Mouse (Mus musculus) intestine, embryonic 15.5 days (tissue): ENCODE data around the gene Cep55. TPM values are rescaled to one million over a fixed set of nuclear protein-coding genes. Genes with fewer than 3 reads are reported as not detected.
A peak's percentile ranks its signal among the peaks of the same experiment; 100 is the strongest.

Experiments
- ATAC-seq: fragments of 200-750 bp; cut with Nextera tagmentation; 2 replicates; pipeline ENCODE4 v1.8.0; 2017; ENCODE audit warnings: moderate TSS enrichment, moderate library complexity
- H3K27ac ChIP-seq: fragments of 300-500 bp; sonication (generic); 2 replicates; pipeline ENCODE4 v1.5.1; 2015; ENCODE audit warnings: mild to moderate bottlenecking, inconsistent platforms
- H3K27me3 ChIP-seq: fragments of 300-500 bp; sonication (generic); replicated peaks from 2 replicates; pipeline ENCODE4 v1.6.1; 2015; ENCODE audit warnings: inconsistent platforms
- H3K36me3 ChIP-seq: fragments of 300-500 bp; sonication (generic); 2 replicates; pipeline ENCODE4 v1.6.1; 2015; ENCODE audit warnings: inconsistent platforms
- H3K4me1 ChIP-seq: fragments of 300-500 bp; sonication (generic); replicated peaks from 2 replicates; pipeline ENCODE4 v1.6.1; 2015; ENCODE audit warnings: inconsistent platforms
- H3K4me2 ChIP-seq: fragments of 300-500 bp; sonication (generic); replicated peaks from 2 replicates; pipeline ENCODE4 v1.6.1; 2015; ENCODE audit warnings: mild to moderate bottlenecking, inconsistent platforms
- H3K4me3 ChIP-seq: fragments of 300-500 bp; sonication (generic); replicated peaks from 2 replicates; pipeline ENCODE4 v1.5.1; 2015; ENCODE audit warnings: inconsistent platforms
- H3K9ac ChIP-seq: fragments of 300-500 bp; sonication (generic); 2 replicates; pipeline ENCODE4 v1.6.1; 2015; ENCODE audit warnings: inconsistent platforms
- H3K9me3 ChIP-seq: fragments of 300-500 bp; sonication (generic); 2 replicates; pipeline ENCODE4 v1.6.1; 2016; ENCODE audit warnings: inconsistent platforms
- WGBS: fragments of 180-500 bp; shearing (Covaris S2); methylation state at CpG from one replicate; pipeline ENCODE4 v1.1.7; 2015; 5-methylcytosine and 5-hydroxymethylcytosine counted together
- polyA plus RNA-seq: library from polyadenylated mRNA; unstranded; fragments of >200 nt; fragmentation: Nextera tagmentation; extraction: Ambion mirVana; gene quantifications from 2 replicates; pipeline ENCODE4 v1.2.1, GENCODE M21; 2015

The Cep55 gene
- 23.7 and 28.9 TPM in 2 replicates for polyA plus RNA-seq

- ATAC-seq: peak; percentile 96
- 0 out of 2 replicates have a peak, but pooled peaks cover 4% of the 10 kb centered on the region for H3K4me1 ChIP-seq
- H3K36me3 ChIP-seq: 0 out of 2 replicates have a peak, but pooled peaks cover 2% of the 10 kb centered on the region
- peak within 1 kb of the TSS; percentile 82 for H3K4me3 ChIP-seq
- peak within 1 kb of the TSS; percentile 73 for H3K9ac ChIP-seq
- H3K27me3 ChIP-seq: no peaks in the 10 kb centered on the region
- H3K27ac ChIP-seq: peak within 1 kb of the TSS; percentile 70
- peak within 1 kb of the TSS; percentile 82 for H3K4me2 ChIP-seq
- WGBS: under 1% methylated on average over 36 of the region's 36 CpGs
- no peaks in the 10 kb centered on the region for H3K9me3 ChIP-seq
Measured at GRCm38 (mm10) chr19:38054720-38055192, at the start of gene Cep55. Gene Cep55 (plus strand): TSS chr19:38055011.

DNA sequence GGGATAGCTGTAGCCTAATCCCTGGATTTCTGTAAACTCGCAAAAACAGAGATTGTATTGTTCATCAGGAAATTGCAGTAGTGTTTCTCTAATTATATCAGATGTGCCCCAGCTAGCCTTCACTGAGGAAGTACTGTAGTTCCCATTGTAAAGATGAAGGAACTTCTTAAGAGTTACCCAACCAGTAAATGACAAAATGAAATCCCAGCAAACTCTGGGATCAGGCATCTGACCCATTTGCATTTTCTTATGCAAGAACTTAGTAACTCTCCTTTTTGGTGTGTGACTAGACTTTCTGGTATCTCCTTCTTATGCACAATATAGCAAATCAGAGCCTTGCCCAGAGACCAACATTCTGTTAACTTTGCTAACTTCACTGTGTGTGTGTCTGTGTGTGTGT, 43.4 kb upstream of the Cep55 start:
- Histone ChIP-seq H3K9ac (no peak overlapping the region), H3K36me3 (no peaks in the 10 kb centered on the region), H3K4me2 (no peak overlapping the region), H3K27me3 (no peaks in the 10 kb centered on the region), H3K9me3 (no peaks in the 10 kb centered on the region), H3K4me3 (no peak overlapping the region), H3K4me1 (peaks cover 7% of the 10 kb centered on the region; the same call in 1 of the 2 replicates), H3K27ac (no peak overlapping the region)
- no peak for ATAC-seq
- 79% methylated on average over 1 of the region's 1 CpGs for WGBS

GRCm38 (mm10) chr19:38014443-38014842, 40.4 kb upstream of the Cep55 start:
- no peaks in the 10 kb centered on the region for H3K27me3 ChIP-seq
- ATAC-seq: no peak
- no peaks in the 10 kb centered on the region for H3K9me3 ChIP-seq
- H3K4me2 ChIP-seq: no peak overlapping the region
- H3K27ac ChIP-seq: no peak overlapping the region
- no peak overlapping the region for H3K9ac ChIP-seq
- no peaks in the 10 kb centered on the region for H3K36me3 ChIP-seq
- 84% methylated on average over 5 of the region's 5 CpGs for WGBS
- H3K4me1 ChIP-seq: peaks cover 7% of the 10 kb centered on the region; the same call in 1 of the 2 replicates
- no peak overlapping the region for H3K4me3 ChIP-seq

DNA sequence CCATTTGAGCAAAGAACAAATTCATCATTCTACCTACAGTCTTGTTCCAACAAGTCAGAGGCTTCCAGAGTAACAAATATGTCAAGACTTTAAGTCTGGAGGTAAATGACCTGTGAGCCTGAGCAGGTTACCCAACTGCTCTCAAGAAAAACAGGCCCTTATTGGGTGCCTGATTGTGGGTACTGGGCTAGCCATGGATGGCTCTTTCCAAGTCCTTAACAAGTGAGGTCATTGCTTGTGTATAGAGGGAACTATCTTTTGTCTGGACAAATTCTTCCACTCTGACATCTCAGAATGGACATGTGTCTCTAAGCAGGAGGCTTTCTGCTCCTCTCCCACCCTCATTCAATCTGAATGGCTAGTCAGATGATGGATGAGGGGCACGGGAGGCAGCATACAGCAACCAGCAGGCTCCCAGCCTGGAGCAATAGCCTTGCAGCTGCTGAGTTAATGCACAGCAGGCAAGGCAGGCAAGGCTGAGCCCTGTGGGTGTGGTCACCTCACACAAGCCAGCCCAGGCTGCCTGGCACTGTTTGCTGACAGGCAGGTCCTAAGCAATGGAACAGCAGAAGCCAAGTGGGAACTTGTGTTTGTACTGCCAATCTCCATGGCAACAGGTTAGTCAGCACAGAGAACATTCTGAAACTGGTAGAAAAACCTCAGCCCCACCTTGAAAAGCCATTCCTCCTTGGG, 39.5 kb upstream of the Cep55 start:
- H3K4me1 ChIP-seq: peaks cover 7% of the 10 kb centered on the region; the same call in 1 of the 2 replicates
- H3K9ac ChIP-seq: no peak overlapping the region
- no peak overlapping the region for H3K4me3 ChIP-seq
- WGBS: 30% methylated on average over 1 of the region's 1 CpGs
- H3K27ac ChIP-seq: 0 out of 2 replicates have a peak overlapping the region, but pooled peaks have one; percentile 37
- no peaks in the 10 kb centered on the region for H3K9me3 ChIP-seq
- H3K36me3 ChIP-seq: no peaks in the 10 kb centered on the region
- peak; percentile 98 for ATAC-seq
- peak overlapping the region; percentile 19; the same call in 1 of the 2 replicates for H3K4me2 ChIP-seq
- H3K27me3 ChIP-seq: no peaks in the 10 kb centered on the region

GRCm38 (mm10) chr19:38015873-38016254, 38.9 kb upstream of the Cep55 start:
- ATAC-seq: peak; percentile 66
- 68% methylated on average over 1 of the region's 1 CpGs for WGBS
- Histone ChIP-seq H3K36me3 (no peaks in the 10 kb centered on the region), H3K27ac (0 out of 2 replicates have a peak overlapping the region, but pooled peaks have one; percentile 37), H3K4me1 (peaks cover 7% of the 10 kb centered on the region; the same call in 1 of the 2 replicates), H3K9me3 (no peaks in the 10 kb centered on the region), H3K27me3 (no peaks in the 10 kb centered on the region), H3K4me2 (no peak overlapping the region; the same call in 1 of the 2 replicates), H3K9ac (no peak overlapping the region), H3K4me3 (no peak overlapping the region)

DNA sequence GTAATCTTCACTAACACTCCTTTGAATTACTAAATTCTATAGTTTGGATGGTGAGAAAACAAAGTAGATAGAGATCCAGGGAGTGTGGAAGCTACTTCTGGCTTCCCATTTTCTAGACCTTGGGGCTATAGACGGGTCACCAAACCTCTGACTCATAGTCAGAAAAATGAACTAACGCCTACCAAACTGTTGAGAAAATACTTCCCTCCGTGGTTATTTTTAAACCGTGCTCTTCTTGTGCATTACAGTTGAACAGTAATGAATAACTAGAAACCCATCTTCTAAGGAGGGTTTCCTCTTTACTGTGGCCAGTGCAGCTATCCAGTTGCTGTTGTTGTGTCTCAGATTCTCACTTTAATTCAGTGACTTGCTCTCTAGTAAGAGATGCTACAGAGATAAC, 32.1 kb upstream of the Cep55 start:
- Histone ChIP-seq H3K27me3 (no peaks in the 10 kb centered on the region), H3K27ac (no peak overlapping the region), H3K9me3 (no peaks in the 10 kb centered on the region), H3K36me3 (no peaks in the 10 kb centered on the region), H3K9ac (no peak overlapping the region), H3K4me2 (no peak overlapping the region), H3K4me1 (peaks cover 25% of the 10 kb centered on the region), H3K4me3 (no peak overlapping the region)
- WGBS: 56% methylated on average over 4 of the region's 4 CpGs
- no peak for ATAC-seq

GRCm38 (mm10) chr19:38023603-38024002, 31.2 kb upstream of the Cep55 start:
- no peak overlapping the region for H3K27ac ChIP-seq

GRCm38 (mm10) chr19:38025254-38026041, 29.4 kb upstream of the Cep55 start:
- Histone ChIP-seq H3K36me3 (no peaks in the 10 kb centered on the region), H3K9me3 (no peaks in the 10 kb centered on the region), H3K4me2 (no peak overlapping the region), H3K4me1 (peaks cover 46% of the 10 kb centered on the region), H3K27me3 (no peaks in the 10 kb centered on the region), H3K4me3 (no peak overlapping the region), H3K9ac (no peak overlapping the region), H3K27ac (peak overlapping the region; percentile 42; the same call in 1 of the 2 replicates)
- 27% methylated on average over 9 of the region's 9 CpGs for WGBS
- peak; percentile 76 for ATAC-seq

More at GRCm38 (mm10) chr19:38023603-38024002, 31.2 kb upstream of the Cep55 start:
- no peak for ATAC-seq
- H3K4me3 ChIP-seq: no peak overlapping the region
- WGBS: 73% methylated on average over 4 of the region's 4 CpGs
- H3K36me3 ChIP-seq: no peaks in the 10 kb centered on the region
- H3K9me3 ChIP-seq: no peaks in the 10 kb centered on the region
- peaks cover 34% of the 10 kb centered on the region for H3K4me1 ChIP-seq
- H3K9ac ChIP-seq: no peak overlapping the region
- H3K27me3 ChIP-seq: no peaks in the 10 kb centered on the region
- H3K4me2 ChIP-seq: no peak overlapping the region

- Histone ChIP-seq H3K4me3 (no peak overlapping the region), H3K36me3 (no peaks in the 10 kb centered on the region), H3K27me3 (no peaks in the 10 kb centered on the region), H3K9me3 (no peaks in the 10 kb centered on the region), H3K27ac (peak overlapping the region; percentile 42), H3K4me2 (no peak overlapping the region), H3K9ac (no peak overlapping the region), H3K4me1 (peaks cover 51% of the 10 kb centered on the region)
- no peak for ATAC-seq
- WGBS: 53% methylated on average over 8 of the region's 8 CpGs
Measured at GRCm38 (mm10) chr19:38026211-38026624, 28.6 kb upstream of the Cep55 start.

DNA sequence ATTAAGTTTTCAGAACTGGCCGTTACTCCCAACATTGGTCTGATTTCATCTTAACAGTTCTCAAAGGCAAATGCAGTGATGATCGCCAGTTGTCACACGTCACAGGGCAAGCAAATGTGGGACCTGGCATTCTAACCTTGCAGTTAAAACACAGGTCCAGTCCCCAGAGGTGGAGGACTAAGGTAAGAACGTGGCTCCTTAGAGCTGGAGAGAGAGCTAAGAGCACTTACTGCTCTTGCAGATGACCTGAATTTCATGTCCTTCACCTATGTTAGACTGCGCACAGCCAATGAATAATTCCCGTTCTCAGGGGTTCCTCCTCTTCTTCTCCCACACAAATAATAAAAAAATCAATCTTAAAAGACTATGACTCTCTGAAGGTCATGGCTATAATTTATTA, 27.4 kb upstream of the Cep55 start:
- H3K4me2 ChIP-seq: no peak overlapping the region
- H3K4me3 ChIP-seq: no peak overlapping the region
- no peaks in the 10 kb centered on the region for H3K9me3 ChIP-seq
- peak overlapping the region; percentile 74; the same call in 1 of the 2 replicates for H3K27ac ChIP-seq
- H3K4me1 ChIP-seq: peaks cover 54% of the 10 kb centered on the region
- no peaks in the 10 kb centered on the region for H3K36me3 ChIP-seq
- WGBS: 78% methylated on average over 6 of the region's 6 CpGs
- no peak overlapping the region for H3K9ac ChIP-seq
- no peaks in the 10 kb centered on the region for H3K27me3 ChIP-seq
- ATAC-seq: no peak

DNA sequence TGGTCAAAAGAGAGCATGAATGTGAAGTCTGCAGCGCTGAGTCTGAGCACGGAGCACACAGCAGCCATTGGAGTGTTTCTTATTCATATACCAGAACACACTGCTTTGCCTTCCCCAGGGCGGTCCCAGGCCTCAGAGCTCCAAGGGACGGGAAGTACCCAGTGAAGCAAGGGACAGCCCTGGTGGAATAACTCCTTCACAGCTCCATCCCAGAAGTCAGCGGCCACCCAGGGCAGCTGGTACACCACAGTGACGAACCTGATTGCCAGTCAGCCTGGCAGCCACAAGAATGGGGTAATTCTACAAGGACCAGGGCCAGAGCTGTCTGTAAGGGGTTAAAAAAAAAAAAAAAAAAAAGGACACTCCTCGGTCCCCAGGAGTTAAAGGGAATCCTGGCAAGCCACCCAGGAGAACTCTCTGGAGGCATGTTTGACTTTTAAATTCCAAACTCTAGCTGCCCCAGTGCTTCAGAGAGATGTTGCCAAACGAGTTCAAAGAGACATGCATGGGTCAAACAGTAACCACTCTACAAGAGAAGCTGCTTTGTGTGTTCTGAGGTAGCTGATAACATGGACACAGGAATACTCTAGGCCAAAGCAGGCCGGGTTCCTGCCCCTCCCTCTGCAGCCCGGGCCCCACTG, 26.8 kb upstream of the Cep55 start:
- 48% methylated on average over 10 of the region's 10 CpGs for WGBS

GRCm38 (mm10) chr19:38029292-38029691, 25.5 kb upstream of the Cep55 start:
- Histone ChIP-seq H3K36me3 (no peaks in the 10 kb centered on the region), H3K4me2 (0 out of 2 replicates have a peak overlapping the region, but pooled peaks have one; percentile 34), H3K9ac (no peak overlapping the region), H3K4me3 (no peak overlapping the region), H3K4me1 (peaks cover 54% of the 10 kb centered on the region), H3K9me3 (no peaks in the 10 kb centered on the region), H3K27me3 (no peaks in the 10 kb centered on the region), H3K27ac (peak overlapping the region; percentile 74)
- 49% methylated on average over 3 of the region's 3 CpGs for whole genome bisulfite sequencing
- ATAC-seq: no peak

More for the DNA sequence above, 26.8 kb upstream of the Cep55 start:
- H3K4me2 ChIP-seq: no peak overlapping the region
- no peaks in the 10 kb centered on the region for H3K27me3 ChIP-seq
- H3K9ac ChIP-seq: no peak overlapping the region
- H3K27ac ChIP-seq: peak overlapping the region; percentile 74
- peaks cover 54% of the 10 kb centered on the region for H3K4me1 ChIP-seq
- H3K36me3 ChIP-seq: no peaks in the 10 kb centered on the region
- H3K9me3 ChIP-seq: no peaks in the 10 kb centered on the region
- no peak for ATAC-seq
- H3K4me3 ChIP-seq: no peak overlapping the region
